In genomic region chr19:40811840-40812239, GRCm38 (mm10) we compare ENCODE assay signal across 27 mouse cellular contexts. TPM values are rescaled to one million over a fixed set of nuclear protein-coding genes. Genes with fewer than 3 reads are reported as not detected.
DNase-seq lines count a peak whose midpoint lies in the region; ATAC-seq and TF ChIP-seq lines count a peak whose summit lies in the region.
"Had no signal": no experiment of that assay in that cellular context is flagged by ENCODE, and none has a peak within 500 bp of the region (broad histone marks: within the 10 kb centered on the region; RNA-seq: fewer than 3 reads in every experiment).

No protein-coding gene starts in this region.

- no peaks in the 10 kb centered on the region for H3K27me3 ChIP-seq in liver, embryonic 12.5 days (replicated peaks)
- no peaks in the 10 kb centered on the region for H3K27me3 ChIP-seq in liver, embryonic 11.5 days (replicated peaks; ENCODE audit: control insufficient read depth, insufficient read depth, low read length)
- H3K27me3 ChIP-seq in intestine, embryonic 15.5 days (replicated peaks): no peaks in the 10 kb centered on the region
- no peaks in the 10 kb centered on the region for H3K27me3 ChIP-seq in intestine, postnatal 0 days (replicated peaks; ENCODE audit: control insufficient read depth, insufficient read depth, low read length)
- H3K27me3 ChIP-seq in liver, embryonic 16.5 days (ENCODE audit: control insufficient read depth, insufficient read depth, low read depth, low read length): no peaks in the 10 kb centered on the region
- H3K27me3 ChIP-seq: CH12.LX; embryonic facial prominence, embryonic 12.5 days; embryonic facial prominence, embryonic 15.5 days had no signal

- H3K27ac ChIP-seq in liver, embryonic 12.5 days: peak overlapping the region; percentile 100
- H3K27ac ChIP-seq in liver, embryonic 11.5 days (ENCODE audit: low read depth, low read length): no peak overlapping the region
- H3K27ac ChIP-seq in intestine, embryonic 15.5 days: no peak overlapping the region
- H3K27ac ChIP-seq in intestine, postnatal 0 days (ENCODE audit: low read depth, low read length): no peak overlapping the region
- H3K27ac ChIP-seq in liver, embryonic 16.5 days (ENCODE audit: low read length): peak overlapping the region; percentile 94
- H3K27ac ChIP-seq: embryonic facial prominence, embryonic 12.5 days; embryonic facial prominence, embryonic 15.5 days; gastrocnemius, adult 2 months; heart, embryonic 13.5 days; hindbrain, embryonic 14.5 days had no signal

- WGBS in liver, embryonic 12.5 days (ENCODE audit: insufficient replicate concordance): 78% methylated on average over 4 of the region's 4 CpGs
- 75% methylated on average over 4 of the region's 4 CpGs for WGBS in liver, embryonic 11.5 days
- 64% methylated on average over 4 of the region's 4 CpGs for WGBS in intestine, embryonic 15.5 days
- WGBS in intestine, postnatal 0 days: 60% methylated on average over 4 of the region's 4 CpGs
- 68% methylated on average over 4 of the region's 4 CpGs for WGBS in liver, embryonic 16.5 days (ENCODE audit: insufficient replicate concordance)

- H3K9ac ChIP-seq in liver, embryonic 12.5 days: no peak overlapping the region
- no peak overlapping the region for H3K9ac ChIP-seq in liver, embryonic 11.5 days (ENCODE audit: low read depth, low read length)
- H3K9ac ChIP-seq in intestine, embryonic 15.5 days: no peak overlapping the region
- H3K9ac ChIP-seq in intestine, postnatal 0 days (ENCODE audit: low read depth, low read length): no peak overlapping the region
- no peak overlapping the region; the same call in 1 of the 2 replicates for H3K9ac ChIP-seq in liver, embryonic 16.5 days (ENCODE audit: low read depth, low read length)
- H3K9ac ChIP-seq: embryonic facial prominence, embryonic 12.5 days; embryonic facial prominence, embryonic 15.5 days; forebrain, postnatal 0 days; heart, embryonic 13.5 days; hindbrain, embryonic 14.5 days had no signal

- H3K4me1 ChIP-seq in liver, embryonic 12.5 days: peaks cover 46% of the 10 kb centered on the region
- H3K4me1 ChIP-seq in liver, embryonic 11.5 days (replicated peaks; ENCODE audit: control insufficient read depth, insufficient read depth, low read length): peaks cover 22% of the 10 kb centered on the region
- no peaks in the 10 kb centered on the region for H3K4me1 ChIP-seq in intestine, embryonic 15.5 days (replicated peaks)
- no peaks in the 10 kb centered on the region for H3K4me1 ChIP-seq in intestine, postnatal 0 days (replicated peaks; ENCODE audit: control insufficient read depth, insufficient read depth, low read length)
- peaks cover 26% of the 10 kb centered on the region for H3K4me1 ChIP-seq in liver, embryonic 16.5 days (ENCODE audit: control insufficient read depth, low read depth, low read length)
- H3K4me1 ChIP-seq: embryonic facial prominence, embryonic 12.5 days; embryonic facial prominence, embryonic 15.5 days had no signal

- H3K36me3 ChIP-seq in liver, embryonic 12.5 days: no peaks in the 10 kb centered on the region
- no peaks in the 10 kb centered on the region for H3K36me3 ChIP-seq in liver, embryonic 11.5 days (ENCODE audit: control insufficient read depth, insufficient read depth, low read length)
- H3K36me3 ChIP-seq in intestine, embryonic 15.5 days: no peaks in the 10 kb centered on the region
- no peaks in the 10 kb centered on the region for H3K36me3 ChIP-seq in intestine, postnatal 0 days (ENCODE audit: control insufficient read depth, insufficient read depth)
- no peaks in the 10 kb centered on the region for H3K36me3 ChIP-seq in liver, embryonic 16.5 days (ENCODE audit: control insufficient read depth, insufficient read depth)
- H3K36me3 ChIP-seq: embryonic facial prominence, embryonic 12.5 days; embryonic facial prominence, embryonic 15.5 days; G1E; heart, embryonic 13.5 days had no signal

- DNase-seq in liver, embryonic 11.5 days (ENCODE audit: low spot score): no peak
- DNase-seq in right cerebral cortex, adult 18-20 months: no peak
- no peak for DNase-seq in thymus, adult 18-20 months
- DNase-seq: adrenal gland, postnatal 10 days; adrenal gland, postnatal 36 days; B cell, adult 2 months; cerebellum, adult 18-20 months; cerebellum, adult 9-10 months; cerebellum, postnatal 25 days; forebrain, postnatal 0 days; gastrocnemius, adult 2 months; gastrocnemius, postnatal 14 days; heart, adult 18-20 months; heart, postnatal 14 days; heart, postnatal 4 days had no signal

- no peak overlapping the region for H3K4me3 ChIP-seq in liver, embryonic 12.5 days
- H3K4me3 ChIP-seq in liver, embryonic 11.5 days (ENCODE audit: low read depth, low read length): no peak overlapping the region
- H3K4me3 ChIP-seq in intestine, embryonic 15.5 days (replicated peaks): no peak overlapping the region
- no peak overlapping the region for H3K4me3 ChIP-seq in intestine, postnatal 0 days (ENCODE audit: low read depth, low read length)
- no peak overlapping the region for H3K4me3 ChIP-seq in liver, embryonic 16.5 days (ENCODE audit: low read depth, low read length)
- H3K4me3 ChIP-seq: embryonic facial prominence, embryonic 12.5 days; embryonic facial prominence, embryonic 15.5 days; gastrocnemius, adult 2 months; heart, embryonic 13.5 days had no signal

- no peaks in the 10 kb centered on the region for H3K9me3 ChIP-seq in liver, embryonic 12.5 days (replicated peaks)
- no peaks in the 10 kb centered on the region for H3K9me3 ChIP-seq in liver, embryonic 11.5 days (ENCODE audit: control insufficient read depth, low read length)
- H3K9me3 ChIP-seq in intestine, embryonic 15.5 days: no peaks in the 10 kb centered on the region
- no peaks in the 10 kb centered on the region for H3K9me3 ChIP-seq in intestine, postnatal 0 days (ENCODE audit: control insufficient read depth)
- no peaks in the 10 kb centered on the region for H3K9me3 ChIP-seq in liver, embryonic 16.5 days (replicated peaks; ENCODE audit: control insufficient read depth, low read length)
- H3K9me3 ChIP-seq: embryonic facial prominence, embryonic 12.5 days; embryonic facial prominence, embryonic 15.5 days; G1E; heart, embryonic 13.5 days had no signal

- no peak for TF ChIP-seq CTCF in intestine, postnatal 0 days (IDR thresholded peaks at IDR 0.05; ENCODE audit: low read depth)

- no peak overlapping the region for H3K4me2 ChIP-seq in liver, embryonic 12.5 days
- H3K4me2 ChIP-seq in liver, embryonic 11.5 days: no peak overlapping the region; the same call in 1 of the 2 replicates
- no peak overlapping the region for H3K4me2 ChIP-seq in intestine, embryonic 15.5 days (replicated peaks)
- no peak overlapping the region for H3K4me2 ChIP-seq in intestine, postnatal 0 days (replicated peaks; ENCODE audit: low read depth)
- no peak overlapping the region for H3K4me2 ChIP-seq in liver, embryonic 16.5 days (ENCODE audit: low read depth, low read length)
- H3K4me2 ChIP-seq: embryonic facial prominence, embryonic 12.5 days; embryonic facial prominence, embryonic 15.5 days; hindbrain, embryonic 14.5 days had no signal

- no peak for ATAC-seq in liver, embryonic 12.5 days
- ATAC-seq in liver, embryonic 11.5 days (replicated peaks; ENCODE audit: low FRiP score): no peak
- ATAC-seq in intestine, embryonic 15.5 days: peak; percentile 72
- peak; percentile 85 for ATAC-seq in intestine, postnatal 0 days
- ATAC-seq in liver, embryonic 16.5 days (ENCODE audit: low read depth): no peak
- ATAC-seq: forebrain, embryonic 14.5 days; forebrain, postnatal 0 days; Patski had no signal

RNA-seq across cellular contexts. Expression of gene Ccnj, which starts 19.2 kb away (rescaled TPM):
- 6.9 and 8.0 TPM in 2 replicates for polyA plus RNA-seq in liver, embryonic 12.5 days (2016; fragmentation: Nextera tagmentation; extraction: Ambion mirVana)
- 12.4 and 13.2 TPM in 2 replicates for polyA plus RNA-seq in liver, embryonic 11.5 days (2014; fragmentation: Nextera tagmentation; extraction: Ambion mirVana)
- polyA plus RNA-seq in intestine, embryonic 15.5 days (2015; fragmentation: Nextera tagmentation; extraction: Ambion mirVana): 9.1 and 9.8 TPM in 2 replicates
- polyA plus RNA-seq in intestine, postnatal 0 days (2015; fragmentation: Nextera tagmentation; extraction: Ambion mirVana): 2.9 and 3.3 TPM in 2 replicates
- 2.6 TPM in 2 replicates for polyA plus RNA-seq in liver, embryonic 16.5 days (2015; fragmentation: Nextera tagmentation; extraction: Ambion mirVana)

Comparison
In these comparisons a context has a peak if more than half of its experiments do, and no peak if none do; other contexts are left out.
1. H3K27ac ChIP-seq: peak in liver, embryonic 12.5 days (single experiment) and liver, embryonic 16.5 days (single experiment); none in liver, embryonic 11.5 days (single experiment), intestine, embryonic 15.5 days (single experiment) and intestine, postnatal 0 days (single experiment).
2. ATAC-seq: peak in intestine, embryonic 15.5 days (single experiment) and intestine, postnatal 0 days (single experiment); none in liver, embryonic 12.5 days (single experiment), liver, embryonic 11.5 days (single experiment) and liver, embryonic 16.5 days (single experiment).